Mouse (Mus musculus): ENCODE measurements around the gene Znfx1. TPM values are rescaled to one million over a fixed set of nuclear protein-coding genes. Genes with fewer than 3 reads are reported as not detected.
A peak's percentile ranks its signal among the peaks of the same experiment; 100 is the strongest.

The Znfx1 gene
- polyA plus RNA-seq, 1 experiment from 2014 or later = 7.8 TPM

DNA sequence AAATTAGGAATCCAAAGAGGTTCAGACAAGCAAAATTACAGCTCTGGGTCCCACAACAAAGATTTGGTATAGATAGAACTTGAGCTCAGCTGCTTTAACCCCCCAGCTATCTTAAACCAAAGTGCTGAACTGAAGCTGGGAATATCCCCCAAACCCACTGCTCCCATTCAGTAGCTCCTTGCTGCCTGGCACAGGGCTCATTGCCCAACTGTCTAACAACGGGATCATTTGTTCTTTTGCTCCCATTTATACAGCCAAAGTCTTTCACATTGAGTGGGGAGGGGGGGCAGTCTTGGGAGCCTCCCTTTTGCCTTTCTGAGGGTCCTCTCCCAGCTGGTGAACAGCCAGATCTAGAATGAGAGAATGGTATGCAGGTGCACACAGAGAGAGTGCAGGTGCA, 27.5 kb upstream of the Znfx1 start:
- no peaks in the 10 kb centered on the region for H3K9me3 ChIP-seq (ENCODE audit: control insufficient read depth, low read length)
- no peak overlapping the region for H3K4me3 ChIP-seq (ENCODE audit: control insufficient read depth in 1 of 2, insufficient read depth in 1 of 2, low read depth in 1 of 2, low read length in 2 of 2)
- H3K4me2 ChIP-seq (ENCODE audit: low read length) = no peak overlapping the region
- no peak for ATAC-seq (ENCODE audit: insufficient number of reproducible peaks, insufficient read depth, low FRiP score, low read depth)
- H3K4me1 ChIP-seq (ENCODE audit: control insufficient read depth in 2 of 2, insufficient read depth in 2 of 2, low read length in 2 of 2) = no peaks in the 10 kb centered on the region
- WGBS = 81% methylated on average over 1 of the region's 1 CpGs
- H3K27me3 ChIP-seq (ENCODE audit: control insufficient read depth, insufficient read depth, low read length) = no peaks in the 10 kb centered on the region
- no peak overlapping the region for H3K27ac ChIP-seq (replicated peaks in 1 of 2; ENCODE audit: control insufficient read depth in 1 of 2, insufficient read depth in 1 of 2, low read depth in 2 of 2, low read length in 2 of 2)
- H3K36me3 ChIP-seq (ENCODE audit: control insufficient read depth, insufficient read depth, low read length) = no peaks in the 10 kb centered on the region
- H3K9ac ChIP-seq (ENCODE audit: low read length) = no peak overlapping the region

DNA sequence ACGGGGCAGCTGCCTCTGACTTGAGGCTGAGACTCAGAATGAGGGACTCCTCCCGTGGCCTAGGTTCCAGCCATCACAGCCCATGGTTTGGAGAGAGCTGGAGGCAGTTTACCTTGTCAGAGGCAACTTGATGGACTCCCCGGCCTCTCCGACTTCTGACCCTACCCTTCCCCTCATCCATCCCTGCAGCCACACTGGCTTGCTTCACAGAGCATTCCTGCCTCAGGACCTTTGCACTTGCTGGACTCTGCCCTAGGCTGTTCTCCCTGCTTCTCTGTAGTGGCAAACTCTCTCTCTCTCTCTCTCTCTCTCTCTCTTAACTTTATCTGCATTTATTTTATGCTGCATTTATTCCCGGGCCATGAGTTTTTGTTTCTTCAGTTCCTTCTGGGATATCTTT, 24.0 kb upstream of the Znfx1 start:
- 81% methylated on average over 5 of the region's 5 CpGs for WGBS
- Histone ChIP-seq H3K27ac (replicated peaks in 1 of 2; ENCODE audit: control insufficient read depth in 1 of 2, insufficient read depth in 1 of 2, low read depth in 2 of 2, low read length in 2 of 2) (no peak overlapping the region), H3K4me2 (ENCODE audit: low read length) (no peak overlapping the region), H3K4me3 (ENCODE audit: control insufficient read depth in 1 of 2, insufficient read depth in 1 of 2, low read depth in 1 of 2, low read length in 2 of 2) (no peak overlapping the region), H3K36me3 (ENCODE audit: control insufficient read depth, insufficient read depth, low read length) (no peaks in the 10 kb centered on the region), H3K9ac (ENCODE audit: low read length) (no peak overlapping the region), H3K4me1 (ENCODE audit: control insufficient read depth in 2 of 2, insufficient read depth in 2 of 2, low read length in 2 of 2) (no peaks in the 10 kb centered on the region), H3K27me3 (ENCODE audit: control insufficient read depth, insufficient read depth, low read length) (no peaks in the 10 kb centered on the region), H3K9me3 (ENCODE audit: control insufficient read depth, low read length) (no peaks in the 10 kb centered on the region)
- no peak for ATAC-seq (ENCODE audit: insufficient number of reproducible peaks, insufficient read depth, low FRiP score, low read depth)

DNA sequence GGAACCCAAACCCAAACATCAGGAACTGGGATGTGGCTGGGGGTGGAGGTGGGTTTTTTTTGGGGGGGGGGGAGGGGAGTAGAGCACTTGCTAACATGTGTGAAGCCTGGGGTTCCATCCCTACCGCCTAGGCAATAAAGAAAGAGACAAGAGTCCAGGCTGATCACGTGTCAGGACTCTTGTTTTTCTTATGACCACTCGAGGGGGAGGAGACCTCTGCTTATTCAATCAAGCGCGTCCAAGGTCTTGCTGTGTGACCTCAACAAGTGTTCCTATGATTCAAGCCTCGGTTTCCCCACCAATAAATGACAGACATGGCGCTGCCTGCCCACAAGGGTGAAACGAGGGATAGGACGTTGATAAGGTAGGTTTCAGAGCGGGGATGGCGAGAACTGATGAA, 23.3 kb upstream of the Znfx1 start:
- WGBS = 56% methylated on average over 11 of the region's 11 CpGs
- Histone ChIP-seq H3K4me1 (ENCODE audit: control insufficient read depth in 2 of 2, insufficient read depth in 2 of 2, low read length in 2 of 2) (no peaks in the 10 kb centered on the region), H3K27me3 (ENCODE audit: control insufficient read depth, insufficient read depth, low read length) (no peaks in the 10 kb centered on the region), H3K9me3 (ENCODE audit: control insufficient read depth, low read length) (no peaks in the 10 kb centered on the region), H3K36me3 (ENCODE audit: control insufficient read depth, insufficient read depth, low read length) (no peaks in the 10 kb centered on the region), H3K4me2 (ENCODE audit: low read length) (no peak overlapping the region), H3K27ac (replicated peaks in 1 of 2; ENCODE audit: control insufficient read depth in 1 of 2, insufficient read depth in 1 of 2, low read depth in 2 of 2, low read length in 2 of 2) (no peak overlapping the region), H3K4me3 (ENCODE audit: control insufficient read depth in 1 of 2, insufficient read depth in 1 of 2, low read depth in 1 of 2, low read length in 2 of 2) (no peak overlapping the region), H3K9ac (ENCODE audit: low read length) (no peak overlapping the region)
- ATAC-seq (ENCODE audit: insufficient number of reproducible peaks, insufficient read depth, low FRiP score, low read depth) = no peak

DNA sequence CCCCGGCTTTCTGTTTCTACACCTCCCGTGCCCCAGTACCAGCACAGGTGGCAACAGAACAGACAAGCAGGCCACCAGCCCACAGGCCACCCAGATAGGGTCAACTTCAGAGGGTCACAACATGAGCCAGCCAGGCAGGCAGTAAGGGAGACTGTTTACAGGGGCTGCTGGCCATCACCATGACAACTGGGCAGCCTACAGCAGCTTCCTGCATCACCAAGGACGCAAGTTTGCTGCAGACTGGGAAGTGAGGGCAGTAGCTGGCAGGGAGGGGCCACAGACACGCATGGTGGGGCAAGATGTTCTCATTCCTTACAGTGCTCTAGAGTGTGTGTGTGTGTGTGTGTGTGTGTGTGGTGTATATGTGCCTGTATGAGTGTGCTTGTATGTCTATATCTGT, 18.8 kb upstream of the Znfx1 start:
- Histone ChIP-seq H3K9me3 (ENCODE audit: control insufficient read depth, low read length) (no peaks in the 10 kb centered on the region), H3K27me3 (ENCODE audit: control insufficient read depth, insufficient read depth, low read length) (no peaks in the 10 kb centered on the region), H3K36me3 (ENCODE audit: control insufficient read depth, insufficient read depth, low read length) (no peaks in the 10 kb centered on the region), H3K4me3 (ENCODE audit: control insufficient read depth in 1 of 2, insufficient read depth in 1 of 2, low read depth in 1 of 2, low read length in 2 of 2) (no peak overlapping the region), H3K4me2 (ENCODE audit: low read length) (no peak overlapping the region), H3K4me1 (ENCODE audit: control insufficient read depth in 2 of 2, insufficient read depth in 2 of 2, low read length in 2 of 2) (peaks cover 8 to 12% of the 10 kb centered on the region in 2 experiments), H3K27ac (replicated peaks in 1 of 2; ENCODE audit: control insufficient read depth in 1 of 2, insufficient read depth in 1 of 2, low read depth in 2 of 2, low read length in 2 of 2) (no peak overlapping the region), H3K9ac (ENCODE audit: low read length) (no peak overlapping the region)
- peak; percentile 8; the same call in 1 of the 2 replicates for ATAC-seq (ENCODE audit: insufficient number of reproducible peaks, insufficient read depth, low FRiP score, low read depth)
- WGBS = 31% methylated on average over 4 of the region's 4 CpGs

DNA sequence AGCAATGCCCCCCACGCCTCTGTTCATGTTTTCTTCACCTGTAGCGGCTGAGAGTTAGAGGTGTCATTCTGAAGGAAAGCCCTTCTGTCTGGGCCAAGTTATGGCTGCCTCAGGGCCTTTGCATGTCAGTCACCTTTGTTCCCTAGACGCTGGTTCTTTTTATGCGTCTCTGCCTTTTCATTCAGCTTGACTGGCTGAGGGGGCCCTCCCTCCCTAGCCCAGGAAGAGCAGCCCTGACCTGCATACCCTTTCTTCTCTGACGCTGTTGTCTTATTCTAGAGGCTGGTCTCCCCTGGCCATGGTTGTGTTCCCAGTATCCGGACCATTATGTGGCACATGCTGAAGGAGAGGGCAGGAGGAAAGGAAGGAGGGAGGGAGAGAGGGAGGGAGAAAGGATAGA, 18.3 kb upstream of the Znfx1 start:
- H3K9me3 ChIP-seq (ENCODE audit: control insufficient read depth, low read length) = no peaks in the 10 kb centered on the region
- WGBS = 68% methylated on average over 6 of the region's 6 CpGs
- H3K4me2 ChIP-seq (ENCODE audit: low read length) = no peak overlapping the region
- ATAC-seq (ENCODE audit: insufficient number of reproducible peaks, insufficient read depth, low FRiP score, low read depth) = no peak
- no peaks in the 10 kb centered on the region for H3K36me3 ChIP-seq (ENCODE audit: control insufficient read depth, insufficient read depth, low read length)
- H3K27ac ChIP-seq (replicated peaks in 1 of 2; ENCODE audit: control insufficient read depth in 1 of 2, insufficient read depth in 1 of 2, low read depth in 2 of 2, low read length in 2 of 2) = no peak overlapping the region
- H3K4me3 ChIP-seq (ENCODE audit: control insufficient read depth in 1 of 2, insufficient read depth in 1 of 2, low read depth in 1 of 2, low read length in 2 of 2) = no peak overlapping the region
- H3K27me3 ChIP-seq (ENCODE audit: control insufficient read depth, insufficient read depth, low read length) = no peaks in the 10 kb centered on the region
- peaks cover 8 to 12% of the 10 kb centered on the region in 2 experiments for H3K4me1 ChIP-seq (ENCODE audit: control insufficient read depth in 2 of 2, insufficient read depth in 2 of 2, low read length in 2 of 2)
- no peak overlapping the region for H3K9ac ChIP-seq (ENCODE audit: low read length)

DNA sequence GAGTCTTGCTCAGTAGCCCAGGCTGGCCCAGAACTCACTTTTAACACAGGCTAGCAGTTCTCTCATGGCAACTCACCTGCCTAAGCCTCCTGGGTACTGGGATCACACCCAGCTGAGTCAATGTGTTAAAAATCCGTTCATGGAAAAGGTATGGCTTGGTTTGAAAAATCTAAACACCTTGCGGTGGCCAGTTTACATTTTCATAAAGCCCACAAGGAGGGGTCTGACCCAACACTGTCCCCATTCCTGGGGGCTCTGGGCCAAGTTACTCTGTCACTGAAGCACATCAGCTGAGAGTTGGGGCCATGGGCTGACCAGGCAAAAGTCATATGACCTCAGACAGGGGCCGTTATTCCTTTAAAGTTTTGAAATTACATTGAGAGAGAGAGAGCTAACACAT, 17.6 kb upstream of the Znfx1 start:
- 80% methylated on average over 3 of the region's 3 CpGs for WGBS

DNA sequence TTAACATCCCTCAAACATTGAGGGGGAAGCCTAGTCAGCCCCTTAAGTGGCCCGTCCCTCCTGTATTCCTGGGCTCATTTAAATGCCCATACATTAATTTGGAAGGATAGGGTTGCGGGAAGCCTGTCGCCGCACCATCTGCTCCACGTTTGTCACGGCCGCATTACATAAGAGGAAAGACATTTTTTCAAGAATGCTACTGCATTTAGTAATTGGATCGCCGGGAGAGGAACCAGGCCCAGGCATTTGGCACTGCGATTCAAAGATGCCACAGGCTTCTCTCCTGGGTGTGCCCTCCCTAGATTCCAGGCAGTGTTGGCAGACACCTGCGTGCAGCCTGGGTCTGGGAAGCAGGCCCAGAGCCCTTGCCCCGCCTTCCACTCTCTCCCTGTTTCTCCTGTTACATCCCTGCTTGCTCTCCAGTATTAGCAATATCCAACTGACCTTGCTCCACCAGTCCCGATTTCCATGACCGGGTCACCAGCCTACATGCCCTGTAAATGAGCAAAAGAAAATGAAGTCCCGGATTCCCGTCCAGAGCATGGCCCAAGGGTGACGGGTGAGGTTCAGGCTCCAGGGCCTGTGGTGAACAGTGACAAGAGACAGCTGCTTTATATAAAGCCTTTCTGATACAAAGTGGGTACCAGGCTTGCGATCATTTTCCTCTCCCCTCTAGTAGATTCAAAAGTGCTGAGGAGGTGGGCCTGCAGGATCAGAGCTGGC, 16.9 kb upstream of the Znfx1 start:
- Histone ChIP-seq H3K4me1 (ENCODE audit: control insufficient read depth in 2 of 2, insufficient read depth in 2 of 2, low read length in 2 of 2) (peaks cover 8 to 12% of the 10 kb centered on the region in 2 experiments), H3K27ac (replicated peaks in 1 of 2; ENCODE audit: control insufficient read depth in 1 of 2, insufficient read depth in 1 of 2, low read depth in 2 of 2, low read length in 2 of 2) (no peak overlapping the region), H3K4me2 (ENCODE audit: low read length) (no peak overlapping the region), H3K4me3 (ENCODE audit: control insufficient read depth in 1 of 2, insufficient read depth in 1 of 2, low read depth in 1 of 2, low read length in 2 of 2) (no peak overlapping the region), H3K27me3 (ENCODE audit: control insufficient read depth, insufficient read depth, low read length) (no peaks in the 10 kb centered on the region), H3K9me3 (ENCODE audit: control insufficient read depth, low read length) (no peaks in the 10 kb centered on the region), H3K36me3 (ENCODE audit: control insufficient read depth, insufficient read depth, low read length) (no peaks in the 10 kb centered on the region), H3K9ac (ENCODE audit: low read length) (no peak overlapping the region)
- ATAC-seq (ENCODE audit: insufficient number of reproducible peaks, insufficient read depth, low FRiP score, low read depth) = no peak
- WGBS = 53% methylated on average over 18 of the region's 18 CpGs

More for the DNA sequence above, 17.6 kb upstream of the Znfx1 start:
- no peak overlapping the region for H3K9ac ChIP-seq (ENCODE audit: low read length)
- no peak overlapping the region for H3K4me2 ChIP-seq (ENCODE audit: low read length)
- H3K4me3 ChIP-seq (ENCODE audit: control insufficient read depth in 1 of 2, insufficient read depth in 1 of 2, low read depth in 1 of 2, low read length in 2 of 2) = no peak overlapping the region
- H3K27me3 ChIP-seq (ENCODE audit: control insufficient read depth, insufficient read depth, low read length) = no peaks in the 10 kb centered on the region
- no peaks in the 10 kb centered on the region for H3K36me3 ChIP-seq (ENCODE audit: control insufficient read depth, insufficient read depth, low read length)
- H3K27ac ChIP-seq (replicated peaks in 1 of 2; ENCODE audit: control insufficient read depth in 1 of 2, insufficient read depth in 1 of 2, low read depth in 2 of 2, low read length in 2 of 2) = no peak overlapping the region
- peaks cover 8 to 12% of the 10 kb centered on the region in 2 experiments for H3K4me1 ChIP-seq (ENCODE audit: control insufficient read depth in 2 of 2, insufficient read depth in 2 of 2, low read length in 2 of 2)
- no peak for ATAC-seq (ENCODE audit: insufficient number of reproducible peaks, insufficient read depth, low FRiP score, low read depth)
- no peaks in the 10 kb centered on the region for H3K9me3 ChIP-seq (ENCODE audit: control insufficient read depth, low read length)

DNA sequence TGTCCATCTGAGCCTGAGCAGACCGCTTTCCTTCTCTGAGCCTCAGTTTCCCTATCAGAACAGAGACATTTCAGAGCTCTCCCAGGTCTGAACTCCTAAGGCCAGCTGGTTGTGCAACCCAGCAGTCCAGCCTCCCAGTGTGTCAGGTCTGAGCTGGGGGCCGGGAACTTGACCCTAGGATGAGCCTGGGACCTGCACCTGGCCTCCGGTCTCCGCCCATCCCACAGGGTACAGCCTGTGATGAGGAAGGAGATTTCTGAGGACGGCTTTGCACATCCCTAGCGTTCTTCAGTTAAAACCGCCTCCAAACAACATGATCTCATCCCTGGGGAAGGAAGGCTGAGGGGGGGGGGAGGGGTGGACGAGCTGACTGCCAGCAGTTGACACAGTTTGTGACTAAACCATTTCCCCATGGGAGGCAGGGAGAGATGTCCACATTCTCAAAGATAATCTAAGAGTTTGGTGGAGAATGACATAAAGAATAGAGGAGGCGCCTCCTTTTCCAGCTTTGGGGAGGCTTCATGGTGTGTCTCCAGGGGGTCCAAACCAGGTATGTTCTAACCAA, 16.2 kb upstream of the Znfx1 start:
- WGBS = 48% methylated on average over 9 of the region's 9 CpGs
- ATAC-seq (ENCODE audit: insufficient number of reproducible peaks, insufficient read depth, low FRiP score, low read depth) = no peak
- H3K36me3 ChIP-seq (ENCODE audit: control insufficient read depth, insufficient read depth, low read length) = no peaks in the 10 kb centered on the region
- no peak overlapping the region for H3K4me2 ChIP-seq (ENCODE audit: low read length)
- no peak overlapping the region for H3K27ac ChIP-seq (replicated peaks in 1 of 2; ENCODE audit: control insufficient read depth in 1 of 2, insufficient read depth in 1 of 2, low read depth in 2 of 2, low read length in 2 of 2)
- H3K9ac ChIP-seq (ENCODE audit: low read length) = no peak overlapping the region
- no peaks in the 10 kb centered on the region for H3K27me3 ChIP-seq (ENCODE audit: control insufficient read depth, insufficient read depth, low read length)
- H3K9me3 ChIP-seq (ENCODE audit: control insufficient read depth, low read length) = no peaks in the 10 kb centered on the region
- peaks cover 8 to 12% of the 10 kb centered on the region in 2 experiments for H3K4me1 ChIP-seq (ENCODE audit: control insufficient read depth in 2 of 2, insufficient read depth in 2 of 2, low read length in 2 of 2)
- no peak overlapping the region for H3K4me3 ChIP-seq (ENCODE audit: control insufficient read depth in 1 of 2, insufficient read depth in 1 of 2, low read depth in 1 of 2, low read length in 2 of 2)

Data from heart, embryonic 14.5 days (tissue).